Mouse (Mus musculus) cerebellum, adult 2 months (tissue): ENCODE data around the gene Creb3l2. TPM values are rescaled to one million over a fixed set of nuclear protein-coding genes. Genes with fewer than 3 reads are reported as not detected.

Source experiments
- DNase-seq, 2 experiments: peaks; one replicate each; pipeline ENCODE4 v3.0.0; 2021
- H3K27ac ChIP-seq: fragments of 200-500 bp; 2 replicates; pipeline ENCODE4 v1.5.1; 2012; ENCODE audit warnings: low read length, control low read depth, inconsistent platforms; ENCODE audit not compliant: insufficient read depth
- H3K27me3 ChIP-seq: fragments of 200-500 bp; 2 replicates; pipeline ENCODE4 v1.6.1; 2012; ENCODE audit warnings: inconsistent platforms, mild to moderate bottlenecking, low read length, moderate library complexity; ENCODE audit not compliant: control insufficient read depth, insufficient read depth
- H3K4me1 ChIP-seq: fragments of 200-500 bp; 2 replicates; pipeline ENCODE4 v1.6.1; 2011; ENCODE audit warnings: low read length; ENCODE audit not compliant: control insufficient read depth, insufficient read depth
- H3K4me3 ChIP-seq: fragments of 200-500 bp; replicated peaks from 2 replicates; pipeline ENCODE3; 2011; ENCODE audit warnings: mild to moderate bottlenecking, low read depth, low read length, control low read depth; ENCODE audit not compliant: insufficient read depth
- CTCF ChIP-seq: fragments of 200-500 bp; IDR thresholded peaks from 2 replicates; pipeline ENCODE4 v1.5.1; 2011; ENCODE audit warnings: low read depth, mild to moderate bottlenecking, control low read depth, low read length, moderate library complexity, borderline replicate concordance; ENCODE audit not compliant: insufficient read depth
- POLR2A ChIP-seq: fragments of 200-500 bp; IDR thresholded peaks from 2 replicates; pipeline ENCODE4 v1.6.1; 2011; ENCODE audit warnings: low read length, control low read depth, borderline replicate concordance; ENCODE audit not compliant: insufficient read depth
- WGBS: fragments of 180-500 bp; shearing (Covaris S2); methylation state at CpG from one replicate; pipeline ENCODE4 v1.1.7; 2018; 5-methylcytosine and 5-hydroxymethylcytosine counted together
- polyA plus RNA-seq: library from polyadenylated mRNA; depleted of rRNA; stranded (reverse); fragments of >200 nt; gene quantifications from 2 replicates; pipeline ENCODE4 v1.2.3, GENCODE M21; 2012

The Creb3l2 gene
- polyA plus RNA-seq, 1 experiment = 5.4 TPM

DNA sequence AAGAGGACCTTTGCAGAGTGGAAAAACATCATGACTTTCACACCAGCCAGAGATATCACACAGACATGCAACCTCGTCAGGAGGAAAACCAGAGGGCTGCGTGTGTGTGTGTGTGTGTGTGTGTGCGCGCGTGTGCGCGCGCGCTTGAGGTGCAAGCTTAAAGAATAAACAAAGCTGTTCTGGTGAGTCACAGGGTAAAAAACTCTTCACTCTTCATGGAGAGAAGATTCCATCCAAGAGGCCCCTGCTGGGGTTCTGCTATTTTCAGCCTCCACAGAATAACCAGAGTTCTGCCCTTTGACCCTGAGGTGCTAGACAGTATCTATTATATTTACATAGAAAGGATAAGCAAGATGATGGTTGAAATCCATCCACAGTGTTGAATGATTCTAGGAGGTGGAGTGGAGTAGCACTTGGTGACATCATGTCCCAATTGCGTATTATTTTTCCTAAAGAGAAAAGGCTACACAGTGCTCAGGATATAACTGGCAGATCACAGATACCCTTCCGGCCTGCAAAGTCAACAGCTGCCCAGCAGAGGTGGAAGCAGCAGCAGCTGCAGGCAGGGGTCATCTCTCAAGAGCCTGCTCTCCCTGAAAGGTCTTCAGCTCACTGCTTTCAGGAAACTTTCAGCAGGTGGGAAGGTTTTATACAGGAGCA lies 41.0 kb downstream of the Creb3l2 start:
- no peak for DNase-seq
- Histone ChIP-seq H3K27ac (no peak overlapping the region), H3K4me1 (no peaks in the 10 kb centered on the region), H3K4me3 (no peak overlapping the region), H3K27me3 (no peaks in the 10 kb centered on the region)
- WGBS = 93% methylated on average over 11 of the region's 11 CpGs
- TF ChIP-seq CTCF = no peak

DNA sequence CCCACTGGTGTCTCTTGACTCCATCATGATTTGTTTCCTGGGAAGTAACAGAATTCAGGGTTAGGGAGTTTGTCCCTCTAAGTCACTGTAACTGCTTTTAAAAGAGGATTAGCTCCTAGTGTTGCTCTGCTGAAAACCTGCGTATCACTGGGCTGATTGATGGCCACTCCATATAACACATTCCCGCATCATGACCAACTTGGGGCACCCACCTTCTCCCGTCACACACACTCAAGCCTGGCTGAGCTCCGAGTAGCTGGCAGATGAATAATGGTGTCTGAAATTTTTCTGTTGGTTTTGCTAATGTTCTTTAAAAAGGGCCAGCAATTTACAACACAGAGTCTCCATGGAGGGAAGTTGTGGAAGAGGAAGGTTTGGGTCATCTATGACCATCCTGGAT lies 41.8 kb downstream of the Creb3l2 start:
- H3K27me3 ChIP-seq = no peaks in the 10 kb centered on the region
- no peak for DNase-seq
- WGBS = 95% methylated on average over 4 of the region's 4 CpGs

DNA sequence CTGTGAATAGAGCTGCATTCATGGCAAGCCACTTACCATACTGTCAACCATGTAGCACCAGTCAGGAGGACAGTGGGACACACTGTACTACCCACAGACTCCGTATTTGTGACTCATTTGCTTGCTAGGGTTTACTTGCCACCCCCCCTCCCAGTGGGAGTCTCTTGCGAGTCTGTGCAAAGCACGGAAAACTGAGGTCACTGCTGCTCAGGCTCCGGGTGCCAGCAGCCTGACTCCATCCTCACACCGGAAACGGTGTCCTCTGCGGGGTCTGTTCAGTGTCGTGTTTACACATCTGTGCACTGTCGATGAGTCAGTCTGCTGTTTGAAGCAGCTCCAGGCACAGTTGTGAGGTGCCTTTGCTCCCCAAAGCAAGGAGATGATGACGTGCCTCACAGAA lies 43.0 kb downstream of the Creb3l2 start:
- H3K4me3 ChIP-seq = no peak overlapping the region
- no peaks in the 10 kb centered on the region for H3K27me3 ChIP-seq
- H3K4me1 ChIP-seq = no peaks in the 10 kb centered on the region
- DNase-seq = no peak
- H3K27ac ChIP-seq = no peak overlapping the region
- WGBS = 77% methylated on average over 10 of the region's 10 CpGs
- TF ChIP-seq CTCF (no peak), POLR2A (no peak)

More for the DNA sequence above, 41.8 kb downstream of the Creb3l2 start:
- H3K4me3 ChIP-seq = no peak overlapping the region
- no peaks in the 10 kb centered on the region for H3K4me1 ChIP-seq
- no peak for TF ChIP-seq POLR2A
- TF ChIP-seq CTCF = no peak
- H3K27ac ChIP-seq = no peak overlapping the region

DNA sequence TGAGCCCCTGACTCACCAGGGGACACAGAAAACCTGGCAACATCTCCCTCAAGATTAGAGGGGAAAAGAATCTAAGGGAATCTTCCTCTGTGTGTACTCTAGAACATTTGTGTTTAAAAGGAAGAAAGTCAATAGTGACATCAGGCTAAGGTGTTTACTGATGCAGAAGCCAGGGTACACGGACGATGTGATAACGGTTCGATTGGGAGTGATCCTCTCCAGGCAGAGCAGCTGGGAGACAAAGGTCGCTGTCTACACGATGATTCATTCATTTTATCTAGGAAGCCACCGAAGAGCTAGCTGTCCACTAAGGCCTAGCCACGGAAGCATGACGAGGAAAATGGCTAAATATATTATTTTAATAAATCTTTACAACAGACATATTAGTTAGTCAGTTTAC lies 44.0 kb downstream of the Creb3l2 start:
- no peak for DNase-seq
- no peaks in the 10 kb centered on the region for H3K27me3 ChIP-seq
- no peak for TF ChIP-seq CTCF
- no peak for TF ChIP-seq POLR2A
- H3K27ac ChIP-seq = no peak overlapping the region
- H3K4me1 ChIP-seq = no peaks in the 10 kb centered on the region
- no peak overlapping the region for H3K4me3 ChIP-seq
- 82% methylated on average over 9 of the region's 9 CpGs for WGBS

DNA sequence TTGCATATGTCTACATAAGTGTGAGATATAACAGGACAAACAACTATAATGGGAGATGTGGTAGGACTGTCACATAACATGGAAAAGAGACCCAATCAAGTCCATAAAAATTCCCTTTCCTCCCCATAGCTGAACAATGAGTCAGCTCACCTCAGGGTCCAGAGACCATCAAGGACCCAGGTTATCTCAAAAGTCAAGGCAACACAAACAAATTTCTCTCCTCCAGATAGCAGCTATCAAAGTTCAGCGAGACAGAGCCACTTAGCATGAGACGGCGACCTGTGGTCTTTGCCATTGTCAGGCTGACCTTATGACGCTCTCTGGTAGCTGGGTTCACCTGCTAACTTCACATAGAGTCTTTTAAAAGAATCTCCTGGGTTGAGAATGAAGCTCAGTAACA lies 44.7 kb downstream of the Creb3l2 start:
- DNase-seq = no peak
- H3K4me1 ChIP-seq = no peaks in the 10 kb centered on the region
- no peaks in the 10 kb centered on the region for H3K27me3 ChIP-seq
- 92% methylated on average over 4 of the region's 4 CpGs for WGBS
- no peak overlapping the region for H3K27ac ChIP-seq
- H3K4me3 ChIP-seq = no peak overlapping the region
- TF ChIP-seq CTCF = no peak

DNA sequence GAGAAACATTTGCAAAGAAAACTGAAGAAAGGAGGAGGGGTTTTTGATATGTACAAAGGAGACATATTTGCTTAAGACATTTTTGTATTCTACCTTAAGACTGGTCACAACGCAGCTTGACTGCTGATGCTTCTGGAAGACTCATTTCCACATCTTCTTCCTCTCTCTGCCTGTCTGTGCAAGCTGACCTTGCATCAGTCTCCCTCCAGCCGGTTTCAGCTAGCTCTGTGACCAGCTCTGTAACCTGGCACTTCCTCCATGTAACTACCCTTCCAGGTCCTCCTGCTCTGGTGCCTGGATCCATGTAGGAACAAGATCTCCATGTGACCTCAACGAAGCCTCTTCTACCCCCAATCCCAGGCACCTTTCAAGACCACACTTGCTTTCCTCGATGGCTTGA lies 45.8 kb downstream of the Creb3l2 start:
- Histone ChIP-seq H3K27me3 (no peaks in the 10 kb centered on the region), H3K4me1 (no peaks in the 10 kb centered on the region), H3K27ac (no peak overlapping the region), H3K4me3 (no peak overlapping the region)
- DNase-seq = no peak
- WGBS = 87% methylated on average over 4 of the region's 4 CpGs
- TF ChIP-seq POLR2A = no peak
- no peak for TF ChIP-seq CTCF

DNA sequence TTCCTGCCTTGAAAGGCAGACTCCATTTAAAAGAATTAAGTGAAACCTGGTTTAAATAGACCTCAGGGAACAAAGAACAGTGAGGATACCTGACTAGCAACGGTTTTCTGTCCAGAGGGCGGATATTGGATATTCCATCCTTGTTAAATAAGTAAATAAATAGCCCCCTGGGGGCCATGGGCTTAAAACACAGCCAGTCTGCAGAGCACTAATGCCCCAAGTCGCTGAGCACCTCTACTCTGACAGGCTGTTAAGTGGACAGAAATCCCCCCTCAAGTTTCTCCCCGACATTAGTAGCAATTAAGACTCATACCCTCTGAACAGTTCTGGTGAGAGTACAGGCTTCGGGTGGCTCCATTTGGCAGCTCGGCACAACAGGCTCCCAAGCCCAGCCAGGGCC lies 48.7 kb downstream of the Creb3l2 start:
- 71% methylated on average over 6 of the region's 6 CpGs for WGBS
- Histone ChIP-seq H3K27ac (no peak overlapping the region), H3K27me3 (no peaks in the 10 kb centered on the region; the same call in 1 of the 2 replicates), H3K4me3 (no peak overlapping the region), H3K4me1 (no peaks in the 10 kb centered on the region)
- DNase-seq = no peak
- no peak for TF ChIP-seq CTCF
- no peak for TF ChIP-seq POLR2A

DNA sequence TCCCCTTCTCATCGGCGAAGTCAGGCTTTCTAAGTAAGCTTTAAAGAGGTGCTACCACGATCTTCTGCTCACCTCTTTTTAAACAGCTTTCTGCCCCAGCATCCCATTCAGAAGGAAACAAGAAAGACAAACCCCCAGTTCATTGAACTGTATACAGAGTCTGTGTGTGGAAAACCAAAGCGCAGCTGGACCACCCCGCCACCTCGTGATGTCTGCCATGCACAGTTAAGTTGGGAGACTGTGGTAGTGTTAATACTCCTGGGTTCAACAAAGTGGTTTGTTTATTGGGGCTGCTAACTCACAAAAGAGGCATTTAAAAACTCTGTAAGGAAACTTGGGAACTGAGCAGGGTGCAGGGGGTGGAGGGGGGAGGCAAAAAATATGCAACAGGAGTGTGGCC lies 49.7 kb downstream of the Creb3l2 start:
- no peaks in the 10 kb centered on the region for H3K4me1 ChIP-seq
- H3K27me3 ChIP-seq = no peaks in the 10 kb centered on the region; the same call in 1 of the 2 replicates
- no peak for TF ChIP-seq CTCF
- no peak for TF ChIP-seq POLR2A
- 84% methylated on average over 6 of the region's 6 CpGs for WGBS
- no peak for DNase-seq
- H3K27ac ChIP-seq = no peak overlapping the region
- no peak overlapping the region for H3K4me3 ChIP-seq
